Mouse (Mus musculus) midbrain, embryonic 16.5 days (tissue): ENCODE results near the gene Cntf. TPM values are rescaled to one million over a fixed set of nuclear protein-coding genes. Genes with fewer than 3 reads are reported as not detected.

ENCODE experiments used
- ATAC-seq: fragments of 200-750 bp; cut with Nextera tagmentation; 2 replicates; pipeline ENCODE4 v1.8.0; 2017; ENCODE audit warnings: moderate TSS enrichment
- H3K27ac ChIP-seq: fragments of 300-500 bp; sonication (generic); 2 replicates; pipeline ENCODE4 v1.5.1; 2014; ENCODE audit warnings: mild to moderate bottlenecking, low read length, mixed read lengths
- H3K27me3 ChIP-seq: fragments of 300-500 bp; sonication (generic); 2 replicates; pipeline ENCODE4 v1.6.1; 2014; ENCODE audit warnings: low read depth, low read length, mixed read lengths; ENCODE audit not compliant: control insufficient read depth, insufficient read depth
- H3K36me3 ChIP-seq: fragments of 300-500 bp; sonication (generic); 2 replicates; pipeline ENCODE4 v1.6.1; 2014; ENCODE audit warnings: mild to moderate bottlenecking, low read length, moderate library complexity, mixed read lengths; ENCODE audit not compliant: control insufficient read depth, insufficient read depth
- H3K4me1 ChIP-seq: fragments of 300-500 bp; sonication (generic); 2 replicates; pipeline ENCODE4 v1.6.1; 2014; ENCODE audit warnings: mild to moderate bottlenecking, low read length, mixed read lengths; ENCODE audit not compliant: control insufficient read depth, insufficient read depth
- H3K4me2 ChIP-seq: fragments of 300-500 bp; sonication (generic); 2 replicates; pipeline ENCODE4 v1.6.1; 2014; ENCODE audit warnings: mild to moderate bottlenecking, low read length, mixed read lengths
- H3K4me3 ChIP-seq: fragments of 300-500 bp; sonication (generic); 2 replicates; pipeline ENCODE4 v1.5.1; 2014; ENCODE audit warnings: low read depth, mild to moderate bottlenecking, low read length, moderate library complexity, mixed read lengths
- H3K9ac ChIP-seq: fragments of 300-500 bp; sonication (generic); 2 replicates; pipeline ENCODE4 v1.6.1; 2014; ENCODE audit warnings: low read depth, low read length, mixed read lengths
- H3K9me3 ChIP-seq: fragments of 300-500 bp; sonication (generic); replicated peaks from 2 replicates; pipeline ENCODE4 v1.6.1; 2014; ENCODE audit warnings: mild to moderate bottlenecking, low read length, mixed read lengths; ENCODE audit not compliant: control insufficient read depth, poor library complexity, severe bottlenecking
- WGBS: fragments of 180-500 bp; shearing (Covaris S2); extraction: QIAGEN DNeasy Blood & Tissue Kit; methylation state at CpG from one replicate; pipeline ENCODE4 v1.1.7; 2014; 5-methylcytosine and 5-hydroxymethylcytosine counted together
- polyA plus RNA-seq: library from polyadenylated mRNA; unstranded; fragments of >200 nt; fragmentation: Nextera tagmentation; extraction: Ambion mirVana; gene quantifications from 2 replicates; pipeline ENCODE4 v1.2.1, GENCODE M21; 2015

Gene Cntf
- 1.4 and 2.0 TPM in 2 replicates for polyA plus RNA-seq

DNA sequence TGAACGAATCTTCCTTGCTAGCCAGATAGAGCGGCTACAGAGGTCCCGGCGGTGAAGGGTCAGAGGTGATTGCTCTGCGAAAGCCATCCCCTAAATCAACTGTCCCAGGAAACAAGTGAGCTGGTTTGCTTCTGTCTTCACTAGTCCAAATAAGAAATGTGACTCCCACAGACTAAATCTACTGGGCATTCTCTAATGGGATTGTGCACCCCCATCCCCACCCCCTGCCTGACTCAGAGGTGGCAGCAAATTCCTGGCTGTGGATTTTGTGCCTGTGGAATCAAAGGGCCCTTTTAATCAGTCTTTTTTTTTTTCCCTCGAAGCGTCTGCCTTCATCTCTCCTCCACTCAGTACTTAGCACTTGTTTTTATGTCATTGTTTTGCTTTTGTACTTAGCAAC lies at the start of gene Cntf:
Gene Cntf (minus strand): TSS at position 325 of the 400 bp plus-strand sequence.
- H3K4me2 ChIP-seq = no peak within 1 kb of the TSS
- no peaks in the 10 kb centered on the region for H3K27me3 ChIP-seq
- no peak within 1 kb of the TSS for H3K27ac ChIP-seq
- no peak for ATAC-seq
- no peaks in the 10 kb centered on the region for H3K4me1 ChIP-seq
- peaks cover 19% of the 10 kb centered on the region for H3K36me3 ChIP-seq
- no peak within 1 kb of the TSS for H3K4me3 ChIP-seq
- H3K9me3 ChIP-seq = no peaks in the 10 kb centered on the region
- no peak within 1 kb of the TSS for H3K9ac ChIP-seq
- 58% methylated on average over 7 of the region's 7 CpGs for WGBS

DNA sequence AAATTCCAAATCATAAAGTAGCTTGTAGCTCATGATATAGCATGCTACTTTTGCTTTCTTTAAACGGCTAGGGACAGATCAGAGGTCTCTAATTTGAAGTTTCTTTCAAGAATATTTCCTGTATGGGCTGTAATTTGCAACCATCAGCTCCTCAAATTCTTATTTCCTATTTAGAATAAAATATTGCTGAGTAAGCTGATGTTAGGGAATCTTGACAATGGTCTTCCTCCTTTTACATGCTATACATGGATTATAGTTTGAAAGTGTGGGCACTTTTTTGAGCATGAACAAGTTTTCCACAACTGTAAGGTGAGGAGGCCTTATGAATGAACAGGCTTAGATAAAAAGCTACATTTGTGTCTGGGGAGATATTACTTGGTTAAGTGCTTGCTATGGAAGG lies 48.5 kb upstream of the Cntf start:
- H3K4me3 ChIP-seq = no peak overlapping the region
- no peaks in the 10 kb centered on the region for H3K9me3 ChIP-seq
- WGBS = 88% methylated on average over 1 of the region's 1 CpGs
- no peak for ATAC-seq
- H3K9ac ChIP-seq = no peak overlapping the region
- H3K4me1 ChIP-seq = no peaks in the 10 kb centered on the region
- H3K4me2 ChIP-seq = no peak overlapping the region
- H3K36me3 ChIP-seq = no peaks in the 10 kb centered on the region
- H3K27me3 ChIP-seq = no peaks in the 10 kb centered on the region
- no peak overlapping the region for H3K27ac ChIP-seq

GRCm38 (mm10) chr19:12812644-12813364 lies 47.4 kb upstream of the Cntf start:
- Histone ChIP-seq H3K9ac (no peak overlapping the region), H3K27me3 (no peaks in the 10 kb centered on the region), H3K36me3 (no peaks in the 10 kb centered on the region), H3K9me3 (no peaks in the 10 kb centered on the region), H3K27ac (no peak overlapping the region), H3K4me1 (no peaks in the 10 kb centered on the region), H3K4me3 (no peak overlapping the region), H3K4me2 (no peak overlapping the region)
- no peak for ATAC-seq
- WGBS = 60% methylated on average over 1 of the region's 1 CpGs

DNA sequence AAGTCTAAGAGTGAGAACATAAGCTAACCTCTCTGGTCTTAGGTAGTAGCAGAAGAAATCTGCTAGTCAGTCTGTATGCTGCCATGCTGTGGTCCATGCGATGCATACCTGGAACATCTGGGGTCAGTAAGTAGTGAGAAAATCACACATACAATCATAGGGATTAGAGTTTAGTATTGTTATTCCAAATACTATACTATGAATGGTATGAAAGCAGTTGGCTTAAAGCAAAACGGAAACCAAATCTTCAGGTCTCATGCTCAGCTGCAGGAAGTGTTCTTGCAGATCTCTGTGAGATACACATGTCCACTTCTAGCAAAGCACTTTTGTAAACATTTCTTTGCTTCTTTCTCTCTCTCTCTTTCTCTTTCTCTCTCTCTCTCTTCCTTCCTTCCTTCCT lies 40.8 kb upstream of the Cntf start:
- Histone ChIP-seq H3K27me3 (no peaks in the 10 kb centered on the region), H3K27ac (no peak overlapping the region), H3K36me3 (no peaks in the 10 kb centered on the region), H3K4me2 (no peak overlapping the region), H3K9ac (no peak overlapping the region), H3K9me3 (no peaks in the 10 kb centered on the region), H3K4me1 (no peaks in the 10 kb centered on the region), H3K4me3 (no peak overlapping the region)
- no peak for ATAC-seq
- WGBS = 76% methylated on average over 2 of the region's 2 CpGs

DNA sequence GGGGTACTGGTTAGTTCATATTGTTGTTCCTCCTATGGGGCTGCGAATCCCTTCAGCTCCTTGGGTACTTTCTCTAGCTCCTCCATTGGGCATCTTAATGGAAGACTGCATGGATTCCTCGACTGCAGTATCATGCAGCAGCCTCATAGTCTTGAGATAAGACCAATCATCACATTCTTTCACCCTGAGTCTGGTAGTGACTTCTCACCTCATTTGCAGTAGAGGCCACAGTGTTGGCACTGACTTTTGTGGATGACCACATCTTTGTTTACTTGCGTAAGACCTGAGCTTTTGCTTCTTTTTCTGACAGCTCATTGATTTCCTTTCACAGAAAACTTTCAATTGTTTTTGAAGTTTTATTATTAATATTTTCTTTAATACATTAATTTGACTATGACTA lies 40.3 kb upstream of the Cntf start:
- 88% methylated on average over 3 of the region's 3 CpGs for WGBS
- ATAC-seq = no peak
- H3K27me3 ChIP-seq = no peaks in the 10 kb centered on the region
- no peak overlapping the region for H3K9ac ChIP-seq
- no peaks in the 10 kb centered on the region for H3K9me3 ChIP-seq
- H3K4me3 ChIP-seq = no peak overlapping the region
- no peak overlapping the region for H3K27ac ChIP-seq
- no peaks in the 10 kb centered on the region for H3K4me1 ChIP-seq
- H3K4me2 ChIP-seq = no peak overlapping the region
- no peaks in the 10 kb centered on the region for H3K36me3 ChIP-seq

DNA sequence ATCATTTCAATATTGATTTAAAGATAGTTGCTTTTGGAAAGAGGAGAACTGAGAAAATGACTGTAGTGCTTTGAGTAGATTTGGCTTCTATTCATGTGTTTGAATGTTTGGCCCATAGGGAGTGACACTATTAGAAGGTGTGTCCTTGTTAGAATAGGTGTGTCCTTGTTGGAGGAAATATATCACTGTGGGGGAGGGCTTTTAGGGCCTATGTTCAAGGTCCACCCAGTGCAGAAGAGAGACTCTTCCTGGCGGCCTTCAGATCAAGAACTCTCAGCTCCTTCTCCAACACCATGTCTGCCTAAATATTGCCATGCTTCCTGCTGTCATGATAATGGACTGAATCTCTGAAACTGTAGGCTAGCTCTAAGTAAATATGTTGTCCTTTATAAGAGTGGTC lies 38.8 kb upstream of the Cntf start:
- WGBS = 86% methylated on average over 1 of the region's 1 CpGs
- Histone ChIP-seq H3K36me3 (no peaks in the 10 kb centered on the region), H3K9ac (no peak overlapping the region)

GRCm38 (mm10) chr19:12802830-12803229 lies 37.4 kb upstream of the Cntf start:
- H3K4me3 ChIP-seq = no peak overlapping the region
- ATAC-seq = no peak
- H3K36me3 ChIP-seq = no peaks in the 10 kb centered on the region
- H3K27me3 ChIP-seq = no peaks in the 10 kb centered on the region
- no peak overlapping the region for H3K27ac ChIP-seq
- no peak overlapping the region for H3K9ac ChIP-seq
- H3K9me3 ChIP-seq = no peaks in the 10 kb centered on the region
- no peaks in the 10 kb centered on the region for H3K4me1 ChIP-seq
- 75% methylated on average over 3 of the region's 3 CpGs for WGBS
- H3K4me2 ChIP-seq = no peak overlapping the region

More for the DNA sequence above, 38.8 kb upstream of the Cntf start:
- H3K27me3 ChIP-seq = no peaks in the 10 kb centered on the region
- no peaks in the 10 kb centered on the region for H3K9me3 ChIP-seq
- H3K4me3 ChIP-seq = no peak overlapping the region
- no peaks in the 10 kb centered on the region for H3K4me1 ChIP-seq
- no peak overlapping the region for H3K27ac ChIP-seq
- no peak overlapping the region for H3K4me2 ChIP-seq
- ATAC-seq = no peak

- WGBS = 78% methylated on average over 3 of the region's 3 CpGs
- H3K27me3 ChIP-seq = no peaks in the 10 kb centered on the region
- no peak for ATAC-seq
- H3K36me3 ChIP-seq = no peaks in the 10 kb centered on the region
- H3K9me3 ChIP-seq = no peaks in the 10 kb centered on the region
- H3K9ac ChIP-seq = no peak overlapping the region
- H3K4me3 ChIP-seq = no peak overlapping the region
- no peak overlapping the region for H3K4me2 ChIP-seq
- no peak overlapping the region for H3K27ac ChIP-seq
- H3K4me1 ChIP-seq = no peaks in the 10 kb centered on the region
Observed at GRCm38 (mm10) chr19:12801046-12801445, 35.6 kb upstream of the Cntf start.

- H3K4me3 ChIP-seq = no peak overlapping the region
- no peaks in the 10 kb centered on the region for H3K4me1 ChIP-seq
- no peaks in the 10 kb centered on the region for H3K36me3 ChIP-seq
- no peak overlapping the region for H3K27ac ChIP-seq
- no peak for ATAC-seq
- WGBS = 82% methylated on average over 2 of the region's 2 CpGs
- H3K27me3 ChIP-seq = no peaks in the 10 kb centered on the region
- H3K4me2 ChIP-seq = no peak overlapping the region
- no peak overlapping the region for H3K9ac ChIP-seq
- no peaks in the 10 kb centered on the region for H3K9me3 ChIP-seq
Observed at GRCm38 (mm10) chr19:12800621-12801020, 35.2 kb upstream of the Cntf start.
